Mouse (Mus musculus): Measurements from ENCODE around the gene Cbx2.

Gene Cbx2

DNA sequence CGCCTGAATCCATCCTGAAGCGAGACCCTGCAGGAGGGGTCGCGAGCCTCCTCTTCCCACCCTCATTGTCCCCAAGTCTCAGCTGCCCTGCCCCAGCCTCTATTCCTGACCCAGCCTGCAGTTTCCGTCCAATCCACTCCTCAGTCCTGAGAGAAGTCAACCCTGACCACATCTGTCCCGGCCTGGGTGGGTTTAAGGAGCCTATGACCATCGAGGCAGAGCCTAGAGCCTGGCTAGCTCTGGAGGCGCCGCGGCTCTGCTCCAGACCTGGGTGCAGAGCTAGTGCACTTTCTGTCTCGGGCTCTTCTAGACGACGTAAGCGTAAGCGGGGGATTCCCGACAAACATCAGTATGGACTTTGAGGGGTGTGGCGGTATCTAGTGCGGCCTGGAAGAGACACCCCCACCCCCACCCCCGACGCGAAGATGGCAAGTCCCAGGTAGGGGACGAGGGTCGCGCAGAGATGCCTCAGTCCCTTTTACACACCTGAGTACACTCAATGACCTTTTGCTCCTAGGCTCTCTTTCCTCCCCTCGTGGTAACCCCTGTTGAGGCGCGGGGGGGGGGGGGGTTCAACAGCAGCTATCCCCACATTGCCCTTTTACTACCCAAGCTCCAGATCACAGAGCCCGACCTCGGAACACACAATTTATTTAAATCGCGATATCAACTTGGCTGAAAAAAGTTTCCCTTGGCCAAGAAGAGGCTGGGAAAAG, 19.1 kb downstream of the Cbx2 start:
- DNase-seq (ENCODE audit: low read depth, low spot score): no peak

DNA sequence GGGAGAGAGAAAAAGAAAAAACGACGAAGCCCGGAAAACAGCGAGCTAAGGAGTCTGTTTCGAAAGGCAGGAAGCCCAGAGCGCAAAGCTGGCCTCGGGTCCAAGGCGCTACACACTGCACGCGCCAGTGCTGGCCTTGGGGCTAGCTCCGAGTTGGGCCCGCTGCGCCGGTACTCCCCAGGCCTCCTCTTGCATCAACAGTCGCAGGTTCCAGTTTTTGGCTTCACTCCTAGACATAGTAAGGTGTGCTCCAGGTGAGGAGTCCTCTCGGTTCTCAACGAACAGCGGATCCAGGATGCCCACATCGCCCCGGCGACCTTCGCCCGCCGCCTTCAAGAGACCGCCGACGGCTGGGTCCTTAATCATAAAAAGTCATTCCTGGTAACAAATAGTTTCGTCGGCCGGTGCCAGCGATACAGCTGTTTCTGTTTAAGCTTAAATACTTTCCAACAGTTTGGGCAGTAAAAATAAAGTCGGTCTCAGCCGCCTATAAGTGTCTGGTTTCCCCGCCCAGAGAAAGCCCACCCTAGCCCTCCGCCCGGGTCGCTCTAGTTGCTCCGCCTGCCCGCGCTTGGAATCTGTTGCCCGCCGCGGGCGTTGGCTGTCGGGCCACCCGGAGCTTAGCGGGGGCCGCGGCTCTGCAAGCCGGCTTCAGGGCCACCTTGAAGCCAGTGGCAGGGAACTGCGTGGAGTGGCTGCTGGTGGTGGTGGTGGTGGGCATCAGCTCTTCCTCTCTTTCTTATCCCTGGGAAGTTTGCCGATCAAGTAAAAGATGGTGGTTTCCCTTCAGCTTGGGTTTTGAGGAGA, 19.9 kb downstream of the Cbx2 start:
- DNase-seq (ENCODE audit: low read depth, low spot score): no peak

DNA sequence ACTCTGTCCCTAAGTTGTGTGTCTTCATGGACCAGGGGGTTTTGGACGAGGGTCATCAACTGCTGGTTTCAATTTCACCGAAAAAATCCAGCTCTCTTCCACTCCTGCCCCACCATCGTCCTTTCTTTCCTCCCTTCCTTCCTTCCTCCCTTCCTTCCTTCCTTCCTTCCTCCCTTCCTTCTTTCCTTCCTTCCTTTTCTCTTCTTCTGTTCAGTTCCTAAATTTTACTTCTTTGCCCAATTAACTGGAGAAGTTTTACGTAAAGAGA, 20.4 kb downstream of the Cbx2 start:
- no peak for DNase-seq (ENCODE audit: low read depth, low spot score)

DNA sequence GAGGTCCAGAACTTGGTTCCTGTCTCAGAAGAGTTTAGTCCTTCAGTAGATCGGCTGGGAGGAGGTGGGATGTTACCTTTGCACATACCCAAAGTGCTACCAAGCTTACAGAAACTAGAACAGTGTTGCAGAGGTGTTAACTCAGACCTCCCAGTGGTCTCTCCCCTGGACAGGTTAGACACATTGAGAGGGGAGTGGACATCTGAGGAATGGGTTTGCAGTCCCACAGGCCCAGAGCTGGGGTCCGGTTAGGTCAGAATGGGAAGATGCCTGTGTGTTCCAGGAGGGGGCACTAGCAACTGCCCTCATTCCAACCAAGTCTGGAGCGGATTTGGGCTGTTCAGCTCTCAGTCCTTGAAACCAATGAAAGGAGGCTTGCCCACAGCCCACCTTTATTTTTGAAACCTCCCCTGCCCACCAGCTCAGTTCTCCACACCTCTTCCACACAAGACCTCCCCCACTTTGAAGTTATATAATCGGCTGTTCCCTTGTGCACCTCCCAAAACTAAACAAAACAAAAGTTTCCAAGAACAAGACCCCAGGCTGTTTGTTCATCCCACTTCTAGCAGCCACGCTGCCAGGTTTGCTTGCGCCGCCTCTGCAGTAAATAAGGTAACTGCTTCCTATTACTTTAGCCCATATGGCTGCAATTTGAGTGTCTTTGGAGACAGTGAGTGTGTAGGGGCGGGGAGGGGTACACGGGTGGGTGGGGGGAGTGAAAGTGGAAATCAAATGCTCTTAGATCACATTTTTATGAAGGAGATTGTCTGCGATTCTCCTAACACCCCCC, 21.2 kb downstream of the Cbx2 start:
- no peak for DNase-seq (ENCODE audit: low read depth, low spot score)

DNA sequence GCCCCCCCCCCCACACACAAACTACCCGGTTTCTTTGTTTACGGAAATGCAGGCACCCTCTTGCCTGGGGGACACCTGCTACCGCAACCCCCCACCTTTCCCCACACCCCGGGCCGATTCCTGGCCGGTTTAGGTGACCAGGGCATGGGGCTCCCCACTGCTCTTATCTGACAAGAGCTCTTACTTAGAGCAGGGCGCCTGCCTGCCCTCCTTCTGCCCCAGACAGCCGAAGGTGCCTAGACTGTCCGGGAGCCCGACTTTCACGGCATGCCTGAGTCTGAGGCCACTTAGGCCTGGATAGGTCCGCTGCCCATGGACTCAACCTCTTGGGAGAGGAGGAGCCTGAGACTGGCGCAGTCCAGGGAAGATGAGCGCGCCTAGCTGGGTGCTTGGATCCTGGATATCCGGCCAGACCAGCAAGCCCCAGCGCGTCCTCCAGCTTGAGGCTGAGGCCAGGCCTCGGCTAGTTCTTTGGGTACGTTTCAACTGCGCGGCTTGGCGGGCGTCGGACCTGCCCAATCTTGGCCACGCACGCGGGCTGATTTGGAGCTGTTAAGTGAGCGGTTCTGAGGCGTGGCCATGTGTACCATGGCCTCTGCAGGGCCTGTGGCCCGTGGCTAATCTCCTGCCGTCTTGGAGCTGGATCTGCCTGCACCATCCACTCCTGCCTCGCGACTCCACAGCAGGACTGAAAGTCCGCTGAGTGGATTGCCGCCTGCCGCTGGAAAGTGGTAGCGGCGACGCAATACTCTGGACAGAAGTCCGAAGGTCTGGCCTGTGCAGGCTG, 22.0 kb downstream of the Cbx2 start:
- no peak for DNase-seq (ENCODE audit: low read depth, low spot score)

DNA sequence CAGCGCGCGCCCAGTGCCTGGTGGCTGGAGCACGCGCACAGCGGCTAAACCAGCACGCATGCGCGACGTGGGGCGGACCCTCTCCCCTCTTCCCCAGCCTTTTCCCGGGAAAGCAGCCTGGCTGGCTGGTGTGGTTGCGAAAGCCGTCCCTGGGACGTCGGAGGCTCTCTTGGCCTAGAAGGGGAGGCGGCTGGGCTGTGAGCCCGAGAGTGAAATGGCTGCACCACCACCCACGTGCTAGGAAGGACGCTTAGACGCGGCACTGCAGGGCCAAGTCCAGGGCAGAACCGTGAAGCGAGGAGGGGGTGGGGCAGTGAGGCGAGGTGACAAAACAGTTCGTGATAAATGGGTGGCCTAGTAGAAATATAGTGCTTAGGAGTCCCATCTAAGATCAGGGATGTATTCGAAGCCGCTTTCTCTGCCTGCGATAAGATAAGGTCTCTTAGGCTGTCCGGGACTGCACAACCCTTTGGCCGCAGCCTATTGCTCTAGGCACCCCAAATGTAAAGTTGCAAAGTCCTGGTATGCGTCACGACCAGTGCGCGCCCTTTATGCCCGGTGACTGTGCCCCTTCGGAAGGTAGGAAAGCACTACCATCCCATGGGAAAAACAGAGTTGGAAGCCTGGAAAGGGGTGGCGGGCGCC, 24.0 kb downstream of the Cbx2 start:
- DNase-seq (ENCODE audit: low read depth, low spot score): no peak

DNA sequence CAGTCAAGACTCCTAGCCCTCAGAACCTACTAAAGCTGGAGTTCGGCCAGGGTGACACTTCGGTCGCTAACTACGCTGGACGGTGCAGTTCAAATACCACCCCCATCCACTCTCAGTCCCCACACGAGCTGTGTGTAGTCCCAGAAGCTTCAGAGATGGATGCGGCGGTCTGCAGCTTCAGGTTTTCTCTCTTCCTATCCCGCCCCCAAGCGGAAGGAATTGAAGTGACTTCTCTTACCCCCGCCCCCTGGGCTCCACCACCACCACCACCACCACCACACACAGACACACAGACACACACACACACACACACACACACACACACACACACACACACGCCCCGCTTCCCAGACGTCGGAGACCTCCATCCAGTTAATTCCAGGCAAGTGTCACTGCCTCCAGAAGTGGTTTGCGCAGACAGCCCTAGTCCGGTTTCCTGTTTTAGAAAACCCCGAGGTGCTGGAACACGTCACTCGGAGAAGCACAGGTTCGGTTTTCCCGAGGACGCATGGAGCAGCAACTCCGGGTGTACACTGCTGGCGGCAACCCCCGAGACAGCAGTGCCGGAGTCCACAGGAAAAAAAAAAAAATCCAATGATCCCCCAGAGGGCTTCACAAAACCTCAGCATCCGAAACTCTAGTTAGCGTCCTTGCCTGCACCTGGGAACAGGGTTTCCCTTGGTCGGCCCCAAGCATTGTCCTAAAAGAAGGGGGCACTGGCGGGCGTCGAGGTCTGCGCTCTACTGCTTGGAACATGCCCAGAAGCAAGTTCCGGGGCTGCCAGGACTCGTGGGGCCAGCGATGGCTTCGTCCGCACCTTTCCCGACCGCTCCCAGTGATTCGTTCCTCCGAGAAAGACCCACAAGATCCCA, 24.7 kb downstream of the Cbx2 start:
- no peak for DNase-seq (ENCODE audit: low read depth, low spot score)

DNA sequence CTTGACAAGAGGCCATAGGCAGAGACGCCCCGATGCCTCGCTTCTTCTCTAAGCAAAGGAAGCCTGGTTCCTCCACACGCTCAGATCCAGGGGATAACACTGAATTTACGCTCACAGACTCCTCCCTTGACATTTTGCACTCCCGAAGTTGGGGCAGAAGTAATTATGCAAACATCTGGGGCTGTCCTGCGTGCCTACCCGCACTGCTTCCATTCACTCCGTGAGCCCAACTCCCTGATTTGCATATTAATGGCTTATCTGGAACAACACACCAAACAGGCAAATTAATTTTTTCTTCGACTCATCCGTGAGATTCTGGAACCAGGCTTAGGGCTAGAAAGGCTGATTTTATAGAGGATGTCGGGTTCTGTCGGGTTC, 25.4 kb downstream of the Cbx2 start:
- no peak for DNase-seq (ENCODE audit: low read depth, low spot score)

DNA sequence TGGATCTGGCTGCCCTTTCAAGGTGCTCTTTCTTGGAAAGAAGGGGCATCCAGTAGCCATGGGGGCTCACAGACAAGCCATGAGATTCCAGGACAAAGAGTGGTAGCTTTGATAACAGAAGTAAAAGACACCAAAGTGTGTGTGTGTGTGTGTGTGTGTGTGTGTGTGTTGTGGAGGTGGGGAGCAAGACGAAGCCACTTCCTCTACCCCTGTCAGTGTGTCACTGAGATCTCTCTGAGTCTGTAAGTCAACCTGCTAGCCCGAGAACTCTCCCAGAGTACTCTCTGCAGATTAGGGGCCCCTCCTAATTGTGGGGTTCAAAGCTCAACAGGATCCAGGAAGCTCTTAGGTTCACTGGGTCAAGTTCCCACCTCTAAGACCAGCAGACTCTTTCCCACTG, 27.6 kb downstream of the Cbx2 start:
- no peak for DNase-seq (ENCODE audit: low read depth, low spot score)

DNA sequence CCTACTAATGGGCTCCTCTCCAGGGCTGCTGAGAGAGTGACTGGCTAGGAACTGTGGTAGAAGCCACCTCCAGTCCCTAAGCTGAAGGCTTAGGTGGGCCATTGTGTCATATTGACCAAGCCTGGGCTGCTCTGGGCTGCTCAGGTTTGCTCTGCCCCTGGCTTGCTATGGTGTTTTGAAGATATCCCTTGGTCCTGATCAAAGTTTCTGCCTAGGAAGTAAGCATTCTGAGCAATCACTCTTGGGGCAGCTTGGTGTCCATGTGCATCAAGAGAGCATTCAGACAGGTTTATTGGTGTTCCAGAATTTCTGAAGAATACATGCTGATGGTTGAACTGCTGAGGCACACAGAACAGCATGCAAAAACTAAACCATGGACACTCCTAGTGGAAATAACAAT, 28.7 kb downstream of the Cbx2 start:
- DNase-seq (ENCODE audit: low read depth, low spot score): no peak

DNA sequence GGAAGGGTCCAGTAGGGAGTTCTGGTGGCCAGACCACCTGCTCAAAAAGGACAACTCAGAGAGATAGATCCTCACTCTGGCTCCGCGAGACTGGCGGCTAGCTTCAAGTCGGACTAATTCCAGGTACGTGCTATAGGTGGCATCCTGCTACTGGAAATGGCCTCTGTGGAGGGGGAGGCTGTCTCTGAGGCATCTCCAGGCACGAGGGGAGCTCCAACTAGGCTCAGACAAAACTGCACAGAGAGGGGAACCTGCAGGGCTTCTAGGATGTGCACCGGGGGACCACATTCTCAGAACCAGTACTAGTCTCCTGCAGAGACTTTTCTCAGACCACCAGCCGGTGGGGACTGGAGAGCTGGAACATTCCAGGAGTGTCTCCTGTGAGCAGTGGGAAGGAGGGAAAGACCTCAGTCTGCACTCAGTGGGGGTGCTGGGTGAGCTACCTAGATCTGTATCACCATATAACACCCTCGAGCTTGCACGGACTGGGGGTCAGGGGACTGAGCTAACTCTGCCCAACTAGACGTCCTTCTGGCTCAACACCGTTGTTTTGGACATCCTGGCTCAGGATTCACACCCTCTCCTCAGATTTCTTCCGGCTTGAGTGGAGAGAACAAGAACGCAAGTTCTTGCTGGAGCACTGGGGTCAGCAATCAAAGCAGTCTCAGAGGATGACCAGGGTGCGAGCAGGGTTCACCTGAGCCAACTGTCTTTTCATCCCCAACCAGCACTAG, 29.3 kb downstream of the Cbx2 start:
- DNase-seq (ENCODE audit: low read depth, low spot score): no peak

DNA sequence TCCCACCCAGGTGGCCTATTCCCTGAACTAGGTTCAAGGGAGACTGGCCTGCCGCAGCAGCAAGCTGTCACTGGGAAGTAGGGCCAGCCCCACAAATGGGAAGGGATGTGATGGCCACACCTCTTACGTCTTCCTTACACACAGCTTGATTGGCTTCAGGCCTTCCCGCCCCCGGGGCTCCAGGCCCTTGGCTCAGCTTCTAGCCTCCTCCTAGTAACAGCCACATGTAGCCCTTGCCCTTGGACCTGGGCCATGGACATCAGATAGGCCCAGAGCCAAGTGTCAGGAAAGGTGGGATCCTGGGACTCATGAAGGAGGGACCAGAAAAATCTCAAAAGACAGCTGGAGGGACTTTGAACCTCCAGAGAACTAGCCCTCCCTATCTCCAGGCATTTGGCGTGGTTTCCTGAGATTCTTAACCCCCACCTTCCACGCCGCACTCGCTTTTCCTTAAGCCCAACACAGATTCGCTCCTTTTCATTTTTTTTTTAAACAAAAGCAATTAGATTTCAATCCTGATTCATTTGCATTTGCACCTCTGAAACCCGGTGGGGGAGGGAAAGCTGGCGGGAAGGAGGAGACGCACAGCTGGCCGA, 30.0 kb downstream of the Cbx2 start:
- DNase-seq (ENCODE audit: low read depth, low spot score): no peak

DNA sequence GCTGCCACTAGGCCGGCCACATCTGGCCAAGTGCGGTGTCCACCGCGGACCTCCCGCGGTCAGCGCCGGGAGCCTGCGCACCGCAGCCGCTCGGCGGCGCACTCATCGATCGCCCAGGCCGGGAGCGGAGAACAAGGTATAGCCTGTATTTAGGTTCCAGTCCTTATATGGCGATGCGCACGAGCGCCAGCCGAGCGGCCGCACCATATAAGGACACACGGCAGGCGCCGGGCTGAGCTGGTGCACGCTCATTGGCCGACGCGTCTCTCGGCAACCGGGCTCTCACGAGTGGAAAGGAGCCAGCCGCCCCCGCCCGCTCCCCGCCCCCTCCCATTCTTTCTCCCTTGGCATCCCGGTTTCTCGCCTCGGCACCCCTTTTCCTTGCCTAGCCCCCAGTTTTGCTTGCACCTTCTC, 30.5 kb downstream of the Cbx2 start:
- no peak for DNase-seq (ENCODE audit: low read depth, low spot score)

DNA sequence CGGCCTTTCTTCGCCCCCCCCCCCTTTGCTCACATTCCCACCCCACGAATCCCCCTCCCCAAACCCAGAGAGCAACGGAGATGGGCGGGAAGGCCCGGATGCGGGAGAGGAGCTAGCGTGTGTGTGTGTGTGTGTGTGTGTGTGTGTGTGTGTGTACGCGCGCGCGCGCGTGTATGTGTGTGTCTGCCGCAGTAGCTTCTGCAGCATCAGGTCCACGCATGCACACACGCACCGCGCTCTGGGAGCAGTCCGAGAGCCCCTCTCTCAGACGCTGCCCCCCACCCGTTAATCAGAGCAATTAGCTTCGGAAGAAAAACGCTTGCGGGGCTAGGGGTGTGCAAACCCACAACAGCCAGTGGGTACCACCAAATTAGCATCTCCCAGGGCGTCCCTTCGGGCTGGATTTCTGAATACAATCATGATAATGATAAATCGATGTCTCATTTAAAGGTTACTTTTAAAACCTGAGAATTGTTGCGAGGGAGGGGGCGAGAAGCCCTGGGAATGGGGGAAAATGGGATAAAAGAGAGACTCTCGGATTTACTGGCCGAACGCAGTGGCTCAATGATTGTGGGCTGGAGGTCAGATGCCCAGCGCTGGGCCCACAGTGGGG, 31.1 kb downstream of the Cbx2 start:
- no peak for DNase-seq (ENCODE audit: low read depth, low spot score)

DNA sequence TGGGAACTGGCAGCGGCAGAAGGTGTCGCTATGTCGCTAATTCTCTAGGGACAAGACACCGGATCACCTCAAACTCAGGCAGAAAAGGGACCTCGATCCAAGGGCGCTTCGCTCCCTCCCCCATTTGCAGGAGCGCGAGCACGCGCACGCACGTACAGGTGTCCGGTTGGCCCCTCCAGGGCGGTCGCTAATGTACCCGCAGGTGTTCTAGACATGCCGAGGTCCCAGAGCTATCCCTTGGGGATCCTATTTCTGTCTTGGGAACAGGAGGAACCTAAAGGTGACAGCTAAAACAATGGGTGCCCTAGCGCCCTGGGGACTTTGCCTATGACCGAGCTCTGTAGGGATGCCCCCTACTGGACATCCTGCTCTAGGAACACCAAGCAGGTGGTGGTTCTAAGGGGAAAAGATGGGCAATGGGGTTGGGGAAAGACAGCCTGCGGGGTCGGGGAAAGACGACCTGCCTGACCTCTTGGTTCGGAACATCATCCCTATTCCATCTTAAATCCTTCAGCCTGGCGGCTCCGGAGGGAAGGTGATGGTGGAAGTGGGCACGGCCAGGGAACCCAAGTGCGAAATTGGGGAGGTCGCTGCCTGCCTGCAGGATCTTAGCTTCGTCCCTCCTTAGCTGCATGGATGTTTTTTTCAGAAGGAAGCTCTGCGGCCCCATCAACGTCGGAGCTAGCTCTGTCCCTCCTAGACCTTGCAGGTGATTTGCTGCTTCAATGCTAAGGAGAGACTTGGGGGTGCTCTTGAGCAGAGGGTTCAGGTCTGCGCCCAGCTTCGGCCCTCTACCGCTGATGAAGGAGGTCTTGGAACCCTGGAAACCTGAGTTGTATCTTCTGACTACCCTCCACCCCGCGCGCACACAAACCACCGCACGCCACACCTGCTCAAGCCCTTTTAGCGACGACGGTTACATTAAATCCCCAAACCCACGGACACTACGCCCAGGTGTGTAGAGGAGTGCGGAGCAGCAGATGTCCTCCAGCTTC, 31.9 kb downstream of the Cbx2 start:
- no peak for DNase-seq (ENCODE audit: low read depth, low spot score)

DNA sequence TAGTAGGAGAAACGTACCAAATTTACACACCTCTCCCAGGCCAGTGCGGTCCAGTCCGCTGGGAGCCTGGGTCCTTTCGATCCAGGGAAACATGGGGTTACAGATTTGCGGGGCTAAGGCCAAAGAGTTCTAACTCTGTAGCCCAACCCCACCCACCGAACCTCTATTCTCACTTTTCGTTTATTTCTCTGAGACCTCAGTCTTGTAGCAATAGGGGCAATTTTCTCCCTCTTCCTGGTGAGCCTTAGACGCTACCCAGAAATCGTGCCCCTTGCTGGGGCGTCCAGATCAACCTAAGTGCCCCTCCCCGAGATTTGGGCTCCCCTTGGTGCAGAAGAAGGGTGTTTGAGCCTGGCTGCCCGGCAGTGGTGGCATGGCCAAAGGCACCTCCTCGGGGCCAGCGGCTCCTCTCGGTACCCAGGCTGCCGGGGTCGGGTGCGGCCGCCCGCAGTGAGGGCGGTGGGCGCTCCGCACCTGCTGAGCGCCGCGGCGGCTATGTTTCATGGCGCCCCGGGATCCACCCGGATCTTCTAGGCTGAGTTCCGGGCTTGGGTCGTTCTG, 32.9 kb downstream of the Cbx2 start:
- no peak for DNase-seq (ENCODE audit: low read depth, low spot score)

Measured in c-Kit-negative CD71-positive TER-119-positive erythroid progenitor cells, embryonic 14.5 days (primary cell).